Mouse (Mus musculus) forebrain, embryonic 11.5 days (tissue): ENCODE measurements around the gene Srr. TPM values are rescaled to one million over a fixed set of nuclear protein-coding genes. Genes with fewer than 3 reads are reported as not detected.

ENCODE experiments used
- ATAC-seq: fragments of 200-750 bp; cut with Nextera tagmentation; replicated peaks from 2 replicates; pipeline ENCODE4 v1.8.0; 2017; ENCODE audit warnings: moderate TSS enrichment; ENCODE audit not compliant: low FRiP score
- DNase-seq: peaks from one replicate; pipeline ENCODE4 v3.0.0-alpha.2; 2017; ENCODE audit warnings: low spot score
- H3K27ac ChIP-seq: fragments of 300-500 bp; sonication (generic); 2 replicates; pipeline ENCODE4 v1.5.1; 2014; ENCODE audit warnings: low read depth, low read length
- H3K27me3 ChIP-seq: fragments of 300-500 bp; sonication (generic); 2 replicates; pipeline ENCODE4 v1.6.1; 2014; ENCODE audit warnings: mild to moderate bottlenecking, low read length, mixed read lengths; ENCODE audit not compliant: control insufficient read depth, insufficient read depth
- H3K36me3 ChIP-seq: fragments of 300-500 bp; sonication (generic); 2 replicates; pipeline ENCODE4 v1.6.1; 2014; ENCODE audit warnings: mild to moderate bottlenecking, low read length, moderate library complexity, mixed read lengths; ENCODE audit not compliant: control insufficient read depth, insufficient read depth
- H3K4me1 ChIP-seq: fragments of 300-500 bp; sonication (generic); replicated peaks from 2 replicates; pipeline ENCODE4 v1.6.1; 2014; ENCODE audit warnings: low read length, mixed read lengths; ENCODE audit not compliant: control insufficient read depth, insufficient read depth
- H3K4me2 ChIP-seq: fragments of 300-500 bp; sonication (generic); 2 replicates; pipeline ENCODE4 v1.6.1; 2014; ENCODE audit warnings: low read depth, mild to moderate bottlenecking, low read length, moderate library complexity, mixed read lengths; ENCODE audit not compliant: severe bottlenecking
- H3K4me3 ChIP-seq: fragments of 300-500 bp; sonication (generic); 2 replicates; pipeline ENCODE4 v1.5.1; 2014; ENCODE audit warnings: low read depth, low read length
- H3K9ac ChIP-seq: fragments of 300-500 bp; sonication (generic); 2 replicates; pipeline ENCODE4 v1.6.1; 2014; ENCODE audit warnings: low read length
- H3K9me3 ChIP-seq: fragments of 300-500 bp; sonication (generic); 2 replicates; pipeline ENCODE4 v1.6.1; 2016; ENCODE audit warnings: low read length, mixed read lengths; ENCODE audit not compliant: control insufficient read depth
- WGBS: fragments of 180-500 bp; shearing (Covaris S2); extraction: QIAGEN DNeasy Blood & Tissue Kit; methylation state at CpG from one replicate; pipeline ENCODE4 v1.1.7; 2014; 5-methylcytosine and 5-hydroxymethylcytosine counted together
- polyA plus RNA-seq: library from polyadenylated mRNA; unstranded; fragments of >200 nt; fragmentation: Nextera tagmentation; extraction: Ambion mirVana; gene quantifications from 2 replicates; pipeline ENCODE4 v1.2.1, GENCODE M21; 2014

Srr gene
- 25.3 and 26.3 TPM in 2 replicates for polyA plus RNA-seq

DNA sequence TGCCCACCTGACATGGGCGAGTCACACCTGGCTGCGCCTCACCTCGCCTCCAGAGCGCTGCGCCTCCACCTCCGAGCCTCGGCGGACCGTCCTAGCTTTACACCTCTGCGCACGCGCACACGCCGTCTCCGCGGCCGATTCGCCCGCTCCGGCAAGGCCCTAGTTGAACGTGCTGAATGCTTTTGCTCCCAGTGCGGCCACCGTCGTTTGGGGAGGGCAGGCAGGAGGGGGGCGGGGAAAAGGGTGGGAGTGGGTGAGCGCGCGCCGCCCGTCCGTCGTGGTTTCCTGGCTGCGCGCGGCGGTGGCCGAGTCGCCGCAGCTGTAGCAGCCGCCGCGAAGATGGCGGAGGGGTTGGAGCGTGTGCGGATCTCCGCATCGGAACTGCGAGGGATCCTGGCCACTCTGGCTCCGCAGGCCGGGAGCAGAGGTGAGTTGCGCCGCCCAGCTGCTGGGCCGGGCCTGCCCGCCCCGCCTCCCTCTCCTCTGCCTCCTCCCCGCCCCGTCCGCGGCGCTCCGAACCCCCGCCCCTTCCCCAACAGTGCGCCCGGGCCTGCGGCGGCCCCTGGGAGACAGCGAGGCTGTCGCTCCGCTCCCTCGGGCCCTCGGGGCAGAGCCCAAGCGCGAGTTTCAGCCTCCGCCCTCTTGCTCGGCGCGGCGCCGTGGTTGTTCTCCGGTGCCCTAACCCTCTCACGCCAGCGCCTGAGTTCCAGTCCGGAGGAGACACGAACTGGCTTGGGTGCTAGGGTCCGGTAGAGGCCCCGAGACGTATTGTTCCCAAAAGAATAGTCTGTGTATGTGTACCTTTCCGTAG is at the start of gene Srr, which contains the start of gene Smg6:
Gene Srr (minus strand): TSS at position 372 of the 811 bp plus-strand sequence.
Gene Smg6 (plus strand): TSS at position 247 of the 811 bp plus-strand sequence.
- peak; percentile 95 for ATAC-seq
- Histone ChIP-seq H3K4me2 (peak within 1 kb of the TSS; percentile 53), H3K9me3 (no peaks in the 10 kb centered on the region), H3K4me1 (no peaks in the 10 kb centered on the region), H3K9ac (peak within 1 kb of the TSS; percentile 79), H3K27me3 (no peaks in the 10 kb centered on the region), H3K4me3 (peak within 1 kb of the TSS; percentile 72), H3K27ac (peak within 1 kb of the TSS; percentile 96), H3K36me3 (no peaks in the 10 kb centered on the region; the same call in 1 of the 2 replicates)
- under 1% methylated on average over 72 of the region's 88 CpGs for WGBS
- DNase-seq = peak; percentile 99

DNA sequence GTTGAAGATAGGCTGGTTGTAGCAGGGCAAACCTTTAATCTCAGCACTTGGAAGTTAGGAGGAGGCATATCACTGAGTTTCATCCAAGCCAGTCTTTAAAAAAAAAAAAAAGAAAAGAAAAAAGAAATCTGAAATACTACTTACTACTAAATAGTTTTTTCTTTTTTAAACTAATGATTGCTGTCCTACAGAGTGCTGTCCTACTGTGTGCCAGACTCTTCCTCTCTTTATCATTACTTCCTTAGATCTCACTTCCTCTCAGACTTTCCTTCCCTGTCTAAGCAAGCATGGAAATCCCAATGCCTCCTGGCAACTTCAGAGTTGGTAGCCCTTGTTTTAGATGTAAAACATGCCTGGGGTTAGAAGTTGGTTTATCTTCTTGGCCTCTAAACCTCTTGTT is 48.9 kb upstream of the Srr start:
- Histone ChIP-seq H3K9me3 (no peaks in the 10 kb centered on the region), H3K4me1 (no peaks in the 10 kb centered on the region), H3K36me3 (no peaks in the 10 kb centered on the region), H3K27me3 (no peaks in the 10 kb centered on the region), H3K27ac (no peak overlapping the region), H3K9ac (no peak overlapping the region), H3K4me2 (no peak overlapping the region), H3K4me3 (no peak overlapping the region)
- ATAC-seq (no peak), DNase-seq (no peak)

DNA sequence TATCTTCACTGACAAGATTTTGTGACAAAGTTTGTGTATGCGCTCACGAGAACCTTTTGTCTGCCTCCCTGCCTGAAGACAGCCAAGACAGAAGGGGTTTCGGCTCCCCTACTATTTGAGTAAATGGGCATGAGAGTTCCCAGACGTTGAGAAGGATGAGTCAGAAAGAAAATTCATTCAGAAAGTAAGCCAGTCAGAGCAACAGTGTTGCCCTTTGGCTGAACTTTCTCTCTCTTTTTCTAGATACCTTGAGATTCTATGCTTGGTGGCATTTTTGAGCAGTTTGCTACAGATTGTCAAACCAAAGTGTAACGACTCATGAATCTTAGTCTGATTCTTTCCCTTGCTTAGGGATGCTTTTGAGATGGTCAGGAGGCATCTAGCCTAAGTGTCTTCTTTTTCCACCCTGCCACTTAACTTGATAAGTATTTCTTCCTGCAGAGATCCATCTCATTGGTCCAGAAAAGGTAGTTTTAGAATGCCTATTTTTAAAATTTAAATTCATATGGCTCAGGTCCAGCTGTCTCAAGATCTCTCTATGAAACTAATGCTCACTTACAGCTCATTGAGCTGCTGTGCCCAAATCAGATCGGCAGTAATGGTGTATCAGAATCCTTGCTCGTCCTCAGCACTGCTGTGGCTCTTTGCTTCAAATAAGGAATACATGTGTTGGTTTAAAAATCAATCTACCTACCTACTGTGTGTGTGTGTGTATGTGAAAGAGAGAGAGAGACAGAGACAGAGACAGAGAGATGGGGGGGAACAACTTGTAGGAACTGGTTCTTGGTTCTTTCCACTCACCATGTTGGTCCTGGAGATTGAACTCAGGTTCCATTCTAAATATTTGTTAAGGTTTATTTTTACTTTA is 47.8 kb upstream of the Srr start:
- Histone ChIP-seq H3K9ac (no peak overlapping the region), H3K36me3 (no peaks in the 10 kb centered on the region), H3K27ac (no peak overlapping the region), H3K4me3 (no peak overlapping the region), H3K9me3 (no peaks in the 10 kb centered on the region), H3K4me2 (no peak overlapping the region), H3K27me3 (no peaks in the 10 kb centered on the region), H3K4me1 (no peaks in the 10 kb centered on the region)
- no peak for DNase-seq
- 89% methylated on average over 7 of the region's 7 CpGs for WGBS
- ATAC-seq = no peak

DNA sequence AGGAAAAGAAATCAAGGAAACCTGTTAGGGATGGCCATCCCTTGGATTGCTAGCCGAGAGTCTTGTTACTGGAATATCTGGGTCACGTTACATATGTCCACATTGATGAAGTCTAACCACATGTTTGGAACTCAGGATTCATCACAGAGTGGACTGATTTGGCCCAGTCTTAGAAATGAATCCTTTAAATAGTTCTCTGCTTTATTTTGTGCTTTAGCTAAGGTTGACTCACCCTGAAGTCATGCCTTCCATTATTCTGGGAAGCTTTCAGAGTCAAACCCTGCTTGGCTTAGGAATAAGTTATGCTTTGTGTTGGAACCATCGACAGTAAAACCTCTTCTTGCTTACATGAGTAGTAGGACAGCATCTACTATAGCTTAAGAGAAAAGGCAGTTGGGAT is 39.8 kb upstream of the Srr start:
- 92% methylated on average over 3 of the region's 3 CpGs for WGBS

DNA sequence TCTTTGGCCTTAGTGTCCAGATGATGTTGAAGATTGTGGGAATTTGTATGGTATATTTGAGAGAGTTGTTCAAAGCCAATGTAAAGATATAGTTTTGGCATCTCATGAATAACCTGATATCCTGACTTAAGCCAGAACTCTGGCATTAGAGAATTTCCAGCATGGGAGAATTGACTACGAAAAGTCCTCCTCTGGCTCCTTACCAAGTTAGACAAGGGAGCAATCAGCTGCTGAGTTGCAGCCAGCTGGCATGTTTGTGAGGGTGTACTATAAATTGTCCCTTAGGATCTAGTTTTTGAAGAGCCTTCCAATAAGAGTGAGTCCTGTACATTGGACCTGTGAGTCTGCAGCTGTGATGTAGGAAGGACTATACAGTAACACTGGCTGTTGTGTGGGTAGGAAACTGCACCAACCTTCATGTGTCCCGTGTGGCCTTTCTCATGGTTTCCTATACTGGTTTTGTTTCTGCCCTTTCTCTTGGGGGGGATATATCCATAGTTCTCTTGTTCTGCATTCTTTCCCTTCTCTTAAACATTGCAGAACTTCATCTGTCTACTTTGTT is 37.2 kb upstream of the Srr start:
- Histone ChIP-seq H3K36me3 (no peaks in the 10 kb centered on the region), H3K4me1 (no peaks in the 10 kb centered on the region), H3K27me3 (no peaks in the 10 kb centered on the region), H3K27ac (no peak overlapping the region), H3K9me3 (no peaks in the 10 kb centered on the region), H3K4me3 (no peak overlapping the region), H3K4me2 (no peak overlapping the region), H3K9ac (no peak overlapping the region)
- no peak for DNase-seq
- no peak for ATAC-seq
- 89% methylated on average over 2 of the region's 2 CpGs for WGBS

More for the DNA sequence above, 39.8 kb upstream of the Srr start:
- H3K4me2 ChIP-seq = no peak overlapping the region
- H3K4me1 ChIP-seq = no peaks in the 10 kb centered on the region
- no peaks in the 10 kb centered on the region for H3K36me3 ChIP-seq
- H3K27ac ChIP-seq = no peak overlapping the region
- H3K9ac ChIP-seq = no peak overlapping the region
- ATAC-seq = no peak
- DNase-seq = no peak
- no peaks in the 10 kb centered on the region for H3K27me3 ChIP-seq
- no peaks in the 10 kb centered on the region for H3K9me3 ChIP-seq
- H3K4me3 ChIP-seq = no peak overlapping the region

DNA sequence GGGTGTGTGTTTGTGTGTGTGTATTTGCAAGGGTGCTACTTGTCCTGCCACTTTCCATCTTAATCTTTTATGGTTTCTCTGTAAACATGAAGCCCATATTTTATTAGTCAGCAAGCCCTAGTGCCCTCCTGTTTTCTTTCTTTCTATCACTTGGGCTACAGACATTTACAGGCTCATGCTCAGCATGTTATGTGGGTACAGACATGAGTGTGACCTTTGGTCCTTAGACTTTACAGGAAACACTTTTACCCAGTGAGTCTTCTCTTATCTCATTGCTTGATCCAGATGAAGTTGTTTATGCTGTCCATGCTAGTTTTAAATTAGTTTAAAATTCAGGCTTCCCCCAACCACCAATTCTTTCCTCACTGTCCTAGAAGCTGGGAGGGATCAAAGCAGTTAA is 36.2 kb upstream of the Srr start:
- ATAC-seq (no peak), DNase-seq (no peak)

DNA sequence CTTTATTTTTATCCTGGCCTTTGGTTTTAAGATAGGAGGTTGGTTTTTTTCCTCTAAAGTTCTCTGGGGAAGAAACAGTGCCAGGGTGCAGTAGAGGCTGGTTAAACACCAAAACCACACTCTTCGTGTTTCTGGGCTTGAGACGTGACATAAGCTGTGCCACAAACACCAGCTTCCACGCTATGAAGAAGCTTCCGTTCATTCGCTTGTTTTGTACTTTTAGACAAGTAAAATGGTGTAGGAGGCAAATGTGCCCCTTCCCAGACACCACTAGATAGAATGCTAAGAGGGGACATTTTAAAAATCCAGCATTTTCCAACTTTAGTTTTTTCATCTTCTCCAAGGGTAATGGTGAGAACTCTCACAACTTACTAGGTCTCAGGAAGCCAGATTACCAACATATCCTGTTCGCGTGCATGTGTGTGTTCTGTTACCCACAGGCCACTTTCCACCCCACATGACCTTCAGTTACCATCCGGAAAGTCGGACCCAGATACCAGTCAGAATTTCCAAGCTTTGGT is 34.3 kb upstream of the Srr start:
- 97% methylated on average over 9 of the region's 9 CpGs for WGBS
- ATAC-seq = no peak
- H3K36me3 ChIP-seq = no peaks in the 10 kb centered on the region; the same call in 1 of the 2 replicates
- no peak overlapping the region for H3K9ac ChIP-seq
- no peak overlapping the region for H3K4me2 ChIP-seq
- no peak overlapping the region for H3K4me3 ChIP-seq
- no peak for DNase-seq
- no peak overlapping the region for H3K27ac ChIP-seq
- H3K27me3 ChIP-seq = no peaks in the 10 kb centered on the region
- no peaks in the 10 kb centered on the region for H3K9me3 ChIP-seq
- no peaks in the 10 kb centered on the region for H3K4me1 ChIP-seq

More for the DNA sequence above, 36.2 kb upstream of the Srr start:
- no peak overlapping the region for H3K4me3 ChIP-seq
- no peak overlapping the region for H3K4me2 ChIP-seq
- no peak overlapping the region for H3K27ac ChIP-seq
- no peaks in the 10 kb centered on the region; the same call in 1 of the 2 replicates for H3K36me3 ChIP-seq
- no peaks in the 10 kb centered on the region for H3K27me3 ChIP-seq
- H3K4me1 ChIP-seq = no peaks in the 10 kb centered on the region
- no peak overlapping the region for H3K9ac ChIP-seq
- H3K9me3 ChIP-seq = no peaks in the 10 kb centered on the region

DNA sequence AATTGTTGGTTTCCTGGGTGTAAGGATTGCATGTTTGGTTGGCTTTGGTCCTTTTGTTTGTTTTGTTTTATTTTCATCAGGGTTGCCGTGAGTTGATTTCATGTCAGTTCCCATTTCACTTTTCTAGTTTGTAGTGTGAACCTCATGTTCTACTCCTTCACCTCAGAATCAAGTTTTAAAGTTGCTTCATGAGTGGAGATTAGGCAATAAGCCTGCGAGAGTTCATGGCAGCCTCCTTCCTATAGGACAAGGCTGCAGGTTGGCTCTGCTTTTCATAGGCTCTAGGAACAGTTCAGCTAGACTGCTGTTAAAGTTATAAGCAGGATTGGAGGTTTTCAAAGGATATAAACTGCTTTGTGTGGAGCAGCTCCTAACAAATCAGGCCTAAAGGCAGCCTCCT is 33.8 kb upstream of the Srr start:
- Histone ChIP-seq H3K36me3 (no peaks in the 10 kb centered on the region; the same call in 1 of the 2 replicates), H3K4me2 (no peak overlapping the region), H3K4me1 (no peaks in the 10 kb centered on the region), H3K4me3 (no peak overlapping the region), H3K9me3 (no peaks in the 10 kb centered on the region), H3K27me3 (no peaks in the 10 kb centered on the region), H3K9ac (no peak overlapping the region), H3K27ac (no peak overlapping the region)
- ATAC-seq (no peak), DNase-seq (no peak)
- WGBS = 89% methylated on average over 2 of the region's 2 CpGs
